Mouse (Mus musculus): ENCODE data around the gene Cnot8.
"Not testable (repeated sequence)": the region's sequence is repeated elsewhere in the genome, so short reads cannot be mapped to it uniquely, and the experiment has no call there.

Cnot8 gene

GRCm38 (mm10) chr11:58103697-58104306 is at the start of gene Cnot8:
TSS of gene Cnot8 (plus strand) at chr11:58104153.
- DNase-seq (ENCODE audit: low spot score in 2 of 2), result peak; percentile 98 to 99

- peak in 1 of 2 experiments; percentile 48 for DNase-seq (ENCODE audit: low spot score in 2 of 2)
Measured at GRCm38 (mm10) chr11:58057455-58057854, 46.5 kb upstream of the Cnot8 start.

- not testable (repeated sequence) for DNase-seq (ENCODE audit: low spot score in 2 of 2)
Measured at GRCm38 (mm10) chr11:58059752-58060151, 44.2 kb upstream of the Cnot8 start.

- DNase-seq (ENCODE audit: low spot score in 2 of 2), result not testable (repeated sequence)
Measured at GRCm38 (mm10) chr11:58061218-58061617, 42.7 kb upstream of the Cnot8 start.

- no peak for DNase-seq (ENCODE audit: low spot score in 2 of 2)
Measured at GRCm38 (mm10) chr11:58062586-58062985, 41.4 kb upstream of the Cnot8 start.

- DNase-seq (ENCODE audit: low spot score in 2 of 2), result no peak
Measured at GRCm38 (mm10) chr11:58065025-58065424, 38.9 kb upstream of the Cnot8 start.

GRCm38 (mm10) chr11:58072978-58073377 is 31.0 kb upstream of the Cnot8 start:
- DNase-seq (ENCODE audit: low spot score in 2 of 2), result no peak

- no peak for DNase-seq (ENCODE audit: low spot score in 2 of 2)
Measured at GRCm38 (mm10) chr11:58077270-58077669, 26.7 kb upstream of the Cnot8 start.

- DNase-seq (ENCODE audit: low spot score in 2 of 2), result no peak
Measured at GRCm38 (mm10) chr11:58081716-58082115, 22.2 kb upstream of the Cnot8 start.

GRCm38 (mm10) chr11:58092541-58092940 is 11.4 kb upstream of the Cnot8 start:
- no peak for DNase-seq (ENCODE audit: low spot score in 2 of 2)

GRCm38 (mm10) chr11:58093021-58093528 is 10.9 kb upstream of the Cnot8 start, which contains the start of gene Gm12248:
TSS of gene Gm12248 (minus strand) at chr11:58093134.
- no peak for DNase-seq (ENCODE audit: low spot score in 2 of 2)

GRCm38 (mm10) chr11:58094766-58095165 is 9.2 kb upstream of the Cnot8 start:
- no peak for DNase-seq (ENCODE audit: low spot score in 2 of 2)

GRCm38 (mm10) chr11:58095561-58095960 is 8.4 kb upstream of the Cnot8 start:
- no peak for DNase-seq (ENCODE audit: low spot score in 2 of 2)

- no peak for DNase-seq (ENCODE audit: low spot score in 2 of 2)
Measured at GRCm38 (mm10) chr11:58096160-58096559, 7.8 kb upstream of the Cnot8 start.

GRCm38 (mm10) chr11:58096821-58097620 is 6.9 kb upstream of the Cnot8 start:
- no peak for DNase-seq (ENCODE audit: low spot score in 2 of 2)

- DNase-seq (ENCODE audit: low spot score in 2 of 2), result no peak
Measured at GRCm38 (mm10) chr11:58097621-58098365, 6.2 kb upstream of the Cnot8 start.

GRCm38 (mm10) chr11:58098366-58098720 is 5.6 kb upstream of the Cnot8 start:
- DNase-seq (ENCODE audit: low spot score in 2 of 2), result not testable (repeated sequence)

GRCm38 (mm10) chr11:58100006-58100405 is 3.9 kb upstream of the Cnot8 start:
- DNase-seq (ENCODE audit: low spot score in 2 of 2), result no peak

- no peak for DNase-seq (ENCODE audit: low spot score in 2 of 2)
Measured at GRCm38 (mm10) chr11:58101194-58101720, 2.7 kb upstream of the Cnot8 start.

- DNase-seq (ENCODE audit: low spot score in 2 of 2), result no peak
Measured at GRCm38 (mm10) chr11:58102146-58102545, 1.8 kb upstream of the Cnot8 start.

GRCm38 (mm10) chr11:58102581-58103343 is 1.2 kb upstream of the Cnot8 start:
- no peak for DNase-seq (ENCODE audit: low spot score in 2 of 2)
